Mouse (Mus musculus): ENCODE measurements around the gene Atxn2. TPM values are rescaled to one million over a fixed set of nuclear protein-coding genes. Genes with fewer than 3 reads are reported as not detected.

The Atxn2 gene
- polyA plus RNA-seq, 1 experiment from 2014 or later = 40.6 TPM

GRCm38 (mm10) chr5:121815867-121816380 is 104.8 kb downstream of the Atxn2 start:
- TF ChIP-seq CTCF (IDR thresholded peaks at IDR 0.05) (no peak), EP300 (IDR thresholded peaks at IDR 0.05) (no peak)
- peaks cover 47% of the 10 kb centered on the region for H3K36me3 ChIP-seq (ENCODE audit: insufficient read depth, low read length)
- H3K27ac ChIP-seq (ENCODE audit: low read length) = no peak overlapping the region
- no peaks in the 10 kb centered on the region for H3K27me3 ChIP-seq (replicated peaks; ENCODE audit: insufficient read depth, low read length)
- H3K4me2 ChIP-seq (replicated peaks; ENCODE audit: low read depth, low read length) = no peak overlapping the region
- 82% methylated on average over 8 of the region's 8 CpGs for WGBS
- no peak overlapping the region for H3K9ac ChIP-seq (replicated peaks; ENCODE audit: low read depth)
- ATAC-seq = no peak
- no peak for DNase-seq (ENCODE audit: low spot score)
- H3K4me1 ChIP-seq (ENCODE audit: insufficient read depth, low read depth, low read length) = no peaks in the 10 kb centered on the region
- H3K4me3 ChIP-seq (ENCODE audit: low read depth, low read length) = no peak overlapping the region
- H3K9me3 ChIP-seq (ENCODE audit: low read length) = no peaks in the 10 kb centered on the region

- no peak overlapping the region for H3K4me2 ChIP-seq (replicated peaks; ENCODE audit: low read depth, low read length)
- no peak overlapping the region for H3K9ac ChIP-seq (replicated peaks; ENCODE audit: low read depth)
- 90% methylated on average over 2 of the region's 2 CpGs for WGBS
- H3K36me3 ChIP-seq (ENCODE audit: insufficient read depth, low read length) = peaks cover 41% of the 10 kb centered on the region
- no peaks in the 10 kb centered on the region for H3K27me3 ChIP-seq (replicated peaks; ENCODE audit: insufficient read depth, low read length)
- no peak overlapping the region for H3K27ac ChIP-seq (ENCODE audit: low read length)
- DNase-seq (ENCODE audit: low spot score) (no peak), ATAC-seq (no peak)
- H3K9me3 ChIP-seq (ENCODE audit: low read length) = no peaks in the 10 kb centered on the region
- H3K4me1 ChIP-seq (ENCODE audit: insufficient read depth, low read depth, low read length) = no peaks in the 10 kb centered on the region
- TF ChIP-seq EP300 (IDR thresholded peaks at IDR 0.05) = no peak
- TF ChIP-seq CTCF (IDR thresholded peaks at IDR 0.05) = no peak
- H3K4me3 ChIP-seq (ENCODE audit: low read depth, low read length) = no peak overlapping the region
Observed at GRCm38 (mm10) chr5:121816611-121817010, 105.5 kb downstream of the Atxn2 start.

DNA sequence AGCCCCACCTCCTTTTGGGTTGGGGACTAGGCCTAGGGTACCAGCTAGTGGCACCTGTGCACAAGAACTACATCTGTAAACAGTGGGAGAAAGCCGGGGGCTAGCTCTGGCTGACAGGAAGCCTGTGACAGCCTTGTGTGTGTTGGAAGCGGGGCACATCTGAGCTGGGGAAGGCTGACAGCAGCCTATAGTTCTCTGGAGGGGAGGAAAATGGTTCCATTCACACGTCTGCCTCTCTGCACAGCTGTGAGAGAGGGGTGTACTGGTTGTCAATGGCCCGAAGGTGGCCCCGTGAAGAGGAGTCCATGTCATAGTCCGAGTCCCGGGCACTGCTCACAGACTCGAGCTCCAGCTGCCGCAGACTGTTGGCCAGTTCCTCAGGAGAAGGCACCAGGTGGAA is 106.4 kb downstream of the Atxn2 start:
- Histone ChIP-seq H3K27me3 (replicated peaks; ENCODE audit: insufficient read depth, low read length) (no peaks in the 10 kb centered on the region), H3K9me3 (ENCODE audit: low read length) (no peaks in the 10 kb centered on the region), H3K27ac (ENCODE audit: low read length) (no peak overlapping the region), H3K36me3 (ENCODE audit: insufficient read depth, low read length) (peaks cover 33% of the 10 kb centered on the region), H3K9ac (replicated peaks; ENCODE audit: low read depth) (no peak overlapping the region), H3K4me3 (ENCODE audit: low read depth, low read length) (no peak overlapping the region), H3K4me2 (replicated peaks; ENCODE audit: low read depth, low read length) (no peak overlapping the region), H3K4me1 (ENCODE audit: insufficient read depth, low read depth, low read length) (no peaks in the 10 kb centered on the region)
- WGBS = 81% methylated on average over 9 of the region's 9 CpGs
- TF ChIP-seq CTCF (IDR thresholded peaks at IDR 0.05) = no peak
- TF ChIP-seq EP300 (IDR thresholded peaks at IDR 0.05) = no peak
- DNase-seq (ENCODE audit: low spot score) (no peak), ATAC-seq (no peak)

- Histone ChIP-seq H3K9ac (replicated peaks; ENCODE audit: low read depth) (no peak overlapping the region), H3K9me3 (ENCODE audit: low read length) (no peaks in the 10 kb centered on the region), H3K4me3 (ENCODE audit: low read depth, low read length) (no peak overlapping the region), H3K4me2 (replicated peaks; ENCODE audit: low read depth, low read length) (no peak overlapping the region), H3K36me3 (ENCODE audit: insufficient read depth, low read length) (peaks cover 28% of the 10 kb centered on the region), H3K4me1 (ENCODE audit: insufficient read depth, low read depth, low read length) (no peaks in the 10 kb centered on the region), H3K27me3 (replicated peaks; ENCODE audit: insufficient read depth, low read length) (no peaks in the 10 kb centered on the region), H3K27ac (ENCODE audit: low read length) (no peak overlapping the region)
- 96% methylated on average over 7 of the region's 7 CpGs for WGBS
- TF ChIP-seq EP300 (IDR thresholded peaks at IDR 0.05) (no peak), CTCF (IDR thresholded peaks at IDR 0.05) (no peak)
- DNase-seq (ENCODE audit: low spot score) = no peak
- ATAC-seq = no peak
Observed at GRCm38 (mm10) chr5:121818401-121818800, 107.3 kb downstream of the Atxn2 start.

DNA sequence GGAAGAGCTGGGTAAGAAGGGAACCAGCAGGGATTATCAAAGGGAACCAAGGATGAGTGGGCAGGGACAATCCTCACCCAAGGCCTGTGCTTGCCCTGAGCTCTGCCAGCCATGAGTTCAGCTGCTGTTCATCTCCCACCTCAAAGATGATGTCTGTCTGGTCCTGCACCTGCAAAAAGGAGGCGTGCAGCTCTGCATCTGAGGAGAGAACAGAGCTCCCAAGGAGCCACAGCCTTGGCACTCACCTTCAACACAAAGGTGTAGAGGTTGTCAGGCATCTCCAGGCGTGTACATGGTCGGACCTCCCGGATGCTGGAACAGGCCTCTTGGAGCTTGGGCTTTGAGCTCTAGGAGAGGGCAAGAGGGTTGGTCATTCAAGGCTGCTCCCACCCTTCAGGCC is 107.7 kb downstream of the Atxn2 start:
- Histone ChIP-seq H3K27me3 (replicated peaks; ENCODE audit: insufficient read depth, low read length) (no peaks in the 10 kb centered on the region), H3K9me3 (ENCODE audit: low read length) (no peaks in the 10 kb centered on the region), H3K4me3 (ENCODE audit: low read depth, low read length) (no peak overlapping the region), H3K36me3 (ENCODE audit: insufficient read depth, low read length) (peaks cover 28% of the 10 kb centered on the region), H3K27ac (ENCODE audit: low read length) (no peak overlapping the region), H3K4me2 (replicated peaks; ENCODE audit: low read depth, low read length) (no peak overlapping the region), H3K4me1 (ENCODE audit: insufficient read depth, low read depth, low read length) (no peaks in the 10 kb centered on the region), H3K9ac (replicated peaks; ENCODE audit: low read depth) (no peak overlapping the region)
- DNase-seq (ENCODE audit: low spot score) (no peak), ATAC-seq (no peak)
- TF ChIP-seq EP300 (IDR thresholded peaks at IDR 0.05) = no peak
- TF ChIP-seq CTCF (IDR thresholded peaks at IDR 0.05) = no peak
- 84% methylated on average over 4 of the region's 4 CpGs for WGBS

DNA sequence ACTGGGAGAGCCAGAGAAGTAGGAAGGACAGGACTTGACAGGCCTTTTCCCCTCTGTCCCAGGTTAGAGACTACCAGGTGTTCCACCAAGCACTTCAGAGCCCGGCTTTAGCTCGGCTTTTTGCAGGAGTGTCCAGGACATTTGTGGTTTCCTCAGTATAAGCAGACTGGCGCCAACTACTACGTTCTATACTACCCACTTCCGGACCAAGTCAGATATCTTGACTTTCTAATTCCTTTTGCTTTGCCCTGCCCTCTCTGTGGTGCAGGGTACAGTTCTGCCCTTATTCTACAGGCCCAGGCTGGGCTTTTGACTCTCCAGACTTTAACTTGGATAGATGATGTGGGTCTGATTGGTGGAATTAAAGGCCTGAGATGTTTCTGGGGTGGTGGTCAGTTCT is 108.4 kb downstream of the Atxn2 start:
- no peaks in the 10 kb centered on the region for H3K4me1 ChIP-seq (ENCODE audit: insufficient read depth, low read depth, low read length)
- no peak overlapping the region for H3K4me2 ChIP-seq (replicated peaks; ENCODE audit: low read depth, low read length)
- ATAC-seq (no peak), DNase-seq (ENCODE audit: low spot score) (no peak)
- H3K27me3 ChIP-seq (replicated peaks; ENCODE audit: insufficient read depth, low read length) = no peaks in the 10 kb centered on the region
- WGBS = 79% methylated on average over 5 of the region's 5 CpGs
- H3K9me3 ChIP-seq (ENCODE audit: low read length) = no peaks in the 10 kb centered on the region
- TF ChIP-seq EP300 (IDR thresholded peaks at IDR 0.05) (no peak), CTCF (IDR thresholded peaks at IDR 0.05) (no peak)
- no peak overlapping the region for H3K9ac ChIP-seq (replicated peaks; ENCODE audit: low read depth)
- H3K36me3 ChIP-seq (ENCODE audit: insufficient read depth, low read length) = peaks cover 28% of the 10 kb centered on the region
- H3K4me3 ChIP-seq (ENCODE audit: low read depth, low read length) = no peak overlapping the region
- H3K27ac ChIP-seq (ENCODE audit: low read length) = peak overlapping the region; percentile 9; the same call in 1 of the 2 replicates

GRCm38 (mm10) chr5:121820161-121820560 is 109.0 kb downstream of the Atxn2 start:
- no peak overlapping the region for H3K9ac ChIP-seq (replicated peaks; ENCODE audit: low read depth)
- no peaks in the 10 kb centered on the region for H3K9me3 ChIP-seq (ENCODE audit: low read length)
- no peak overlapping the region for H3K4me3 ChIP-seq (ENCODE audit: low read depth, low read length)
- peaks cover 28% of the 10 kb centered on the region for H3K36me3 ChIP-seq (ENCODE audit: insufficient read depth, low read length)
- TF ChIP-seq CTCF (IDR thresholded peaks at IDR 0.05) (no peak), EP300 (IDR thresholded peaks at IDR 0.05) (no peak)
- peak; percentile 27 for ATAC-seq
- H3K27me3 ChIP-seq (replicated peaks; ENCODE audit: insufficient read depth, low read length) = no peaks in the 10 kb centered on the region
- no peaks in the 10 kb centered on the region for H3K4me1 ChIP-seq (ENCODE audit: insufficient read depth, low read depth, low read length)
- peak; percentile 64 for DNase-seq (ENCODE audit: low spot score)
- H3K27ac ChIP-seq (ENCODE audit: low read length) = peak overlapping the region; percentile 9; the same call in 1 of the 2 replicates
- no peak overlapping the region for H3K4me2 ChIP-seq (replicated peaks; ENCODE audit: low read depth, low read length)
- 47% methylated on average over 2 of the region's 2 CpGs for WGBS
